Comparison of ENCODE assay signal across 10 mouse cellular contexts in the genomic region with DNA sequence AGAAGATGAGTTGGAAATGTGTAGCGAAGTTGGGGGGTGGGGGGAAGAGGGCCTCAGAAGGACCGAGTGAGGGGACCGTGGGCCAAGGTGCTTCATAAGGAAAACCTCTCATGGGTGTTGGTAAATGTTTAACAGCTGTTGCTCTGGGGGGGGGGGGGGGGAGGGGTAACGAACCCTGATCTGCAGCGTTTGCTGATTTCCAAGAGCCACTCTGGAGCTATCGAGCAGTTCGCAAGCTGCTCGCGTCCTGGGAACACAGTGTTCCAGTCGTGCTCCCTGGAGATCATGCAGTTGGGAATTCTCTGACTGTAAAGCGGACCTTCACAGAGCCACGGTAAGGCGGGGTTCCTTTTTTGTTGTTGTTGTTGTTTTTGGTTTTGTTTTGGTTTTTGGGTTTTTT. TPM values are rescaled to one million over a fixed set of nuclear protein-coding genes. Genes with fewer than 3 reads are reported as not detected.
DNase-seq lines count a peak whose midpoint lies in the region; ATAC-seq and TF ChIP-seq lines count a peak whose summit lies in the region.
"Had no signal": no experiment of that assay in that cellular context is flagged by ENCODE, and none has a peak within 500 bp of the region (broad histone marks: within the 10 kb centered on the region; RNA-seq: fewer than 3 reads in every experiment).

No protein-coding gene starts in this region.

- peak overlapping the region; percentile 48 for H3K4me2 ChIP-seq in intestine, postnatal 0 days (replicated peaks; ENCODE audit: low read depth)
- no peak overlapping the region; the same call in 1 of the 2 replicates for H3K4me2 ChIP-seq in liver, embryonic 15.5 days
- no peak overlapping the region for H3K4me2 ChIP-seq in stomach, embryonic 15.5 days
- H3K4me2 ChIP-seq in forebrain, embryonic 12.5 days = no peak overlapping the region

- peaks cover 8% of the 10 kb centered on the region; the same call in 1 of the 2 replicates for H3K4me1 ChIP-seq in heart, embryonic 10.5 days
- H3K4me1 ChIP-seq in intestine, postnatal 0 days (replicated peaks; ENCODE audit: control insufficient read depth, insufficient read depth, low read length) = peaks cover 4% of the 10 kb centered on the region
- H3K4me1 ChIP-seq in liver, embryonic 15.5 days (replicated peaks) = peaks cover 4% of the 10 kb centered on the region; the same call in 1 of the 2 replicates
- H3K4me1 ChIP-seq in stomach, embryonic 15.5 days = peaks cover 10% of the 10 kb centered on the region
- H3K4me1 ChIP-seq in forebrain, embryonic 12.5 days = no peaks in the 10 kb centered on the region

- peak; percentile 66 to 78 for DNase-seq in heart, adult 18-20 months
- no peak for DNase-seq in heart, embryonic 10.5 days (ENCODE audit: low spot score)
- no peak for DNase-seq in layer of hippocampus, adult 9-10 months (ENCODE audit: low spot score)
- DNase-seq: right cerebral cortex, adult 18-20 months had no signal

- no peak overlapping the region for H3K4me3 ChIP-seq in heart, embryonic 10.5 days
- peak overlapping the region; percentile 17 for H3K4me3 ChIP-seq in intestine, postnatal 0 days (ENCODE audit: low read depth, low read length)
- H3K4me3 ChIP-seq in liver, embryonic 15.5 days (replicated peaks) = 0 out of 2 replicates have a peak overlapping the region, but pooled peaks have one; percentile 11
- H3K4me3 ChIP-seq in stomach, embryonic 15.5 days (replicated peaks) = no peak overlapping the region
- no peak overlapping the region for H3K4me3 ChIP-seq in forebrain, embryonic 12.5 days (replicated peaks)

- no peak overlapping the region for H3K27ac ChIP-seq in heart, embryonic 10.5 days
- peak overlapping the region; percentile 70 for H3K27ac ChIP-seq in intestine, postnatal 0 days (ENCODE audit: low read depth, low read length)
- H3K27ac ChIP-seq in liver, embryonic 15.5 days (replicated peaks) = 0 out of 2 replicates have a peak overlapping the region, but pooled peaks have one; percentile 41
- H3K27ac ChIP-seq in stomach, embryonic 15.5 days = no peak overlapping the region
- no peak overlapping the region for H3K27ac ChIP-seq in forebrain, embryonic 12.5 days

- H3K9ac ChIP-seq in intestine, postnatal 0 days (ENCODE audit: low read depth, low read length) = no peak overlapping the region
- H3K9ac ChIP-seq in liver, embryonic 15.5 days = no peak overlapping the region
- H3K9ac ChIP-seq in stomach, embryonic 15.5 days = no peak overlapping the region
- no peak overlapping the region for H3K9ac ChIP-seq in forebrain, embryonic 12.5 days

- peak; percentile 71 for ATAC-seq in intestine, postnatal 0 days
- ATAC-seq in liver, embryonic 15.5 days (ENCODE audit: insufficient read depth) = peak; percentile 53; the same call in 1 of the 2 replicates
- ATAC-seq in stomach, embryonic 15.5 days (ENCODE audit: insufficient read depth, low FRiP score, low read depth) = peak; percentile 40; the same call in 1 of the 2 replicates
- ATAC-seq in frontal cortex, adult (ENCODE audit: low TSS enrichment) = no peak
- ATAC-seq in forebrain, embryonic 12.5 days (ENCODE audit: low FRiP score) = no peak
- ATAC-seq: Patski had no signal

- WGBS in heart, embryonic 10.5 days = 75% methylated on average over 12 of the region's 13 CpGs
- WGBS in intestine, postnatal 0 days = 23% methylated on average over 12 of the region's 13 CpGs
- 76% methylated on average over 13 of the region's 13 CpGs for WGBS in liver, embryonic 15.5 days (ENCODE audit: insufficient replicate concordance)
- 62% methylated on average over 13 of the region's 13 CpGs for WGBS in stomach, embryonic 15.5 days
- WGBS in forebrain, embryonic 12.5 days = 92% methylated on average over 11 of the region's 13 CpGs

- H3K9me3 ChIP-seq in heart, embryonic 10.5 days = no peaks in the 10 kb centered on the region
- no peaks in the 10 kb centered on the region for H3K9me3 ChIP-seq in intestine, postnatal 0 days (ENCODE audit: control insufficient read depth)
- H3K9me3 ChIP-seq in liver, embryonic 15.5 days (replicated peaks) = no peaks in the 10 kb centered on the region
- H3K9me3 ChIP-seq in stomach, embryonic 15.5 days = no peaks in the 10 kb centered on the region
- H3K9me3 ChIP-seq in forebrain, embryonic 12.5 days = no peaks in the 10 kb centered on the region

- peaks cover 8% of the 10 kb centered on the region for H3K36me3 ChIP-seq in heart, embryonic 10.5 days
- 0 out of 2 replicates have a peak, but pooled peaks cover 4% of the 10 kb centered on the region for H3K36me3 ChIP-seq in intestine, postnatal 0 days (ENCODE audit: control insufficient read depth, insufficient read depth)
- no peaks in the 10 kb centered on the region for H3K36me3 ChIP-seq in liver, embryonic 15.5 days (replicated peaks)
- no peaks in the 10 kb centered on the region for H3K36me3 ChIP-seq in stomach, embryonic 15.5 days
- H3K36me3 ChIP-seq in forebrain, embryonic 12.5 days (replicated peaks) = peaks cover 12% of the 10 kb centered on the region

- no peaks in the 10 kb centered on the region for H3K27me3 ChIP-seq in heart, embryonic 10.5 days (ENCODE audit: insufficient read depth, poor library complexity, severe bottlenecking)
- no peaks in the 10 kb centered on the region for H3K27me3 ChIP-seq in intestine, postnatal 0 days (replicated peaks; ENCODE audit: control insufficient read depth, insufficient read depth, low read length)
- no peaks in the 10 kb centered on the region for H3K27me3 ChIP-seq in liver, embryonic 15.5 days
- H3K27me3 ChIP-seq in stomach, embryonic 15.5 days (replicated peaks) = no peaks in the 10 kb centered on the region
- H3K27me3 ChIP-seq in forebrain, embryonic 12.5 days = no peaks in the 10 kb centered on the region
- H3K27me3 ChIP-seq: Patski had no signal

- TF ChIP-seq CTCF in intestine, postnatal 0 days (IDR thresholded peaks at IDR 0.05; ENCODE audit: low read depth) = no peak

RNA-seq across cellular contexts. Expression of a gene that starts 5.5 kb away (rescaled TPM):
- total RNA-seq in heart, adult 18-20 months (2021) = 1 to 10 TPM; 8.0 to 9.8 TPM
- 15.2 and 15.9 TPM in 2 replicates for polyA plus RNA-seq in heart, embryonic 10.5 days (2016; fragmentation: Nextera tagmentation; extraction: Ambion mirVana)
- 13.2 and 14.8 TPM in 2 replicates for polyA plus RNA-seq in intestine, postnatal 0 days (2015; fragmentation: Nextera tagmentation; extraction: Ambion mirVana)
- polyA plus RNA-seq in liver, embryonic 15.5 days (2015; fragmentation: Nextera tagmentation; extraction: Ambion mirVana) = 6.6 and 10.5 TPM in 2 replicates
- 9.6 and 36.0 TPM in 2 replicates for polyA plus RNA-seq in stomach, embryonic 15.5 days (2015; fragmentation: Nextera tagmentation; extraction: Ambion mirVana)
- polyA plus RNA-seq in forebrain, embryonic 12.5 days (2016; fragmentation: Nextera tagmentation; extraction: Ambion mirVana) = 14.1 and 17.0 TPM in 2 replicates

RNA-seq across cellular contexts. Expression of a gene that starts 22.4 kb away (rescaled TPM):
- 100 to 1,000 TPM; 121 to 126 TPM for total RNA-seq in heart, adult 18-20 months (2021)
- 90.1 and 96.5 TPM in 2 replicates for polyA plus RNA-seq in heart, embryonic 10.5 days (2016; fragmentation: Nextera tagmentation; extraction: Ambion mirVana)
- polyA plus RNA-seq in intestine, postnatal 0 days (2015; fragmentation: Nextera tagmentation; extraction: Ambion mirVana) = 54.7 and 57.3 TPM in 2 replicates
- 25.0 and 27.5 TPM in 2 replicates for polyA plus RNA-seq in liver, embryonic 15.5 days (2015; fragmentation: Nextera tagmentation; extraction: Ambion mirVana)
- polyA plus RNA-seq in stomach, embryonic 15.5 days (2015; fragmentation: Nextera tagmentation; extraction: Ambion mirVana) = 64.6 and 66.9 TPM in 2 replicates
- 60.8 and 63.4 TPM in 2 replicates for polyA plus RNA-seq in forebrain, embryonic 12.5 days (2016; fragmentation: Nextera tagmentation; extraction: Ambion mirVana)

RNA-seq across cellular contexts. Expression of a gene that starts 39.7 kb away (rescaled TPM):
- 1 to 10 TPM; 4.0 to 4.2 TPM for total RNA-seq in heart, adult 18-20 months (2021)
- polyA plus RNA-seq in heart, embryonic 10.5 days (2016; fragmentation: Nextera tagmentation; extraction: Ambion mirVana) = 5.4 and 5.8 TPM in 2 replicates
- 0.86 and 0.98 TPM in 2 replicates for polyA plus RNA-seq in intestine, postnatal 0 days (2015; fragmentation: Nextera tagmentation; extraction: Ambion mirVana)
- 1.0 TPM in 2 replicates for polyA plus RNA-seq in liver, embryonic 15.5 days (2015; fragmentation: Nextera tagmentation; extraction: Ambion mirVana)
- polyA plus RNA-seq in stomach, embryonic 15.5 days (2015; fragmentation: Nextera tagmentation; extraction: Ambion mirVana) = 3.2 and 4.0 TPM in 2 replicates
- 6.3 and 7.5 TPM in 2 replicates for polyA plus RNA-seq in forebrain, embryonic 12.5 days (2016; fragmentation: Nextera tagmentation; extraction: Ambion mirVana)

RNA-seq across cellular contexts. Expression of a gene that starts 59.7 kb away (rescaled TPM):
- 10 to 100 TPM in 1 of 2 experiments, 1 to 10 TPM in 1; 5.1 to 11.5 TPM for total RNA-seq in heart, adult 18-20 months (2021)
- 108 and 192 TPM in 2 replicates for polyA plus RNA-seq in heart, embryonic 10.5 days (2016; fragmentation: Nextera tagmentation; extraction: Ambion mirVana)
- 87.8 and 91.9 TPM in 2 replicates for polyA plus RNA-seq in intestine, postnatal 0 days (2015; fragmentation: Nextera tagmentation; extraction: Ambion mirVana)
- polyA plus RNA-seq in liver, embryonic 15.5 days (2015; fragmentation: Nextera tagmentation; extraction: Ambion mirVana) = 938 and 960 TPM in 2 replicates
- polyA plus RNA-seq in stomach, embryonic 15.5 days (2015; fragmentation: Nextera tagmentation; extraction: Ambion mirVana) = 294 and 352 TPM in 2 replicates
- 501 and 537 TPM in 2 replicates for polyA plus RNA-seq in forebrain, embryonic 12.5 days (2016; fragmentation: Nextera tagmentation; extraction: Ambion mirVana)

Comparison
In these comparisons a context has a peak if more than half of its experiments do, and no peak if none do; other contexts are left out.
1. DNase-seq: peak in heart, adult 18-20 months (2 of 2); none in heart, embryonic 10.5 days (single experiment) and layer of hippocampus, adult 9-10 months (single experiment).
2. H3K27ac ChIP-seq: peak in intestine, postnatal 0 days (single experiment) and liver, embryonic 15.5 days (single experiment); none in heart, embryonic 10.5 days (single experiment), stomach, embryonic 15.5 days (single experiment) and forebrain, embryonic 12.5 days (single experiment).
3. H3K4me3 ChIP-seq: peak in intestine, postnatal 0 days (single experiment) and liver, embryonic 15.5 days (single experiment); none in heart, embryonic 10.5 days (single experiment), stomach, embryonic 15.5 days (single experiment) and forebrain, embryonic 12.5 days (single experiment).
4. ATAC-seq: peak in intestine, postnatal 0 days (single experiment), liver, embryonic 15.5 days (single experiment) and stomach, embryonic 15.5 days (single experiment); none in frontal cortex, adult (single experiment) and forebrain, embryonic 12.5 days (single experiment).